Mouse (Mus musculus) megakaryocyte, embryonic 14.5 days (primary cell): ENCODE measurements at regions not wholly inside any gene's neighbourhood (a gene's known extent, or its start where the extent isn't known, plus 50 kb on each side); places are given as distances from the start of the nearest gene placed in this dataset.

Experiments
- FLI1 ChIP-seq: IDR thresholded peaks from 2 replicates; pipeline ENCODE4 v1.6.1; 2012; ENCODE audit warnings: low read length, inconsistent platforms, mixed read lengths
- GATA1 ChIP-seq: IDR thresholded peaks from 3 replicates; pipeline ENCODE4 v1.6.1; 2012; ENCODE audit warnings: mixed read lengths, low read length, inconsistent platforms, borderline replicate concordance

DNA sequence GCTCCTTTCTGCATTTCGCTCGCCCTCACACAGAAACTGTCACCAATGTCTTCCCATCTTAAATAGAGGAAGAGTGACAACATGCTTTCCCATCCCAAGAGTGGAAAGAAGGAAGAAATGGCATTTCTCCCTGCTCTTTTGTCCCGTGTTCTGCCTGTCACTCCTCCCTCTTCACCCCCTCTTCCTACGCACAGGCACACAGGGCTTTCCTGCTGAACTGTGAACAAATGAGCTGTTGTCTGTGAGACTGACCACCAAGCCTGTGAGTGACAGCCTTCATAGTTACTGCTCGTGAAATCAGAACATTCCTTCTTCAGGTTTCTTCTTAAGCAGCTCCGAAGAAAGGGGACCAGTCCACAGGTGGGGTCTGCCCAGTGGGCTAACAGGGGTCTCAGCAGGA, 1134.8 kb upstream of the Gulo start:
- no peak for TF ChIP-seq GATA1
- TF ChIP-seq FLI1 = no peak
